Mouse (Mus musculus): ENCODE data around the gene Sox6. TPM values are rescaled to one million over a fixed set of nuclear protein-coding genes. Genes with fewer than 3 reads are reported as not detected.

Sox6 gene
- total RNA-seq, 4 experiments from 2014 or later: 10.8 to 17.3 (median 12.6) TPM

DNA sequence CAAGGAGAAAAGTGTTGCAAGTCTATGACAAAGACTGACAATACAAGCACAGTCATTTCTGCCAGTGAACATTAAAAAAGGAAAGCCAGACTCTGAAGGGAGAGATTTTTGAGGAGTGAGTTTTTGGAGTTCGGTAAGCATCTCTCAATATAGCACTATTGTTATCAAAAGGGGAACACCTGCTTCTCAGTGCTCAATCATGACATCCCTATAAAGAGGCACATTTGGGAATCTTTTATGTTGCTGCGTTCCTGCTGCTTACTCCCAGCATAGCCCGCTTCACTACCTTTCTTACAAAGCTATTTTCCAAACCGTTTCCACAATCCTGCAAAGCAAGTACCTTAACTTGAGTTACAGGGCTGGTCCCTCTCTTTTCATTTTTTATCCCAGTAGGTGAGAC is 488.9 kb downstream of the Sox6 start:
- DNase-seq: no peak

DNA sequence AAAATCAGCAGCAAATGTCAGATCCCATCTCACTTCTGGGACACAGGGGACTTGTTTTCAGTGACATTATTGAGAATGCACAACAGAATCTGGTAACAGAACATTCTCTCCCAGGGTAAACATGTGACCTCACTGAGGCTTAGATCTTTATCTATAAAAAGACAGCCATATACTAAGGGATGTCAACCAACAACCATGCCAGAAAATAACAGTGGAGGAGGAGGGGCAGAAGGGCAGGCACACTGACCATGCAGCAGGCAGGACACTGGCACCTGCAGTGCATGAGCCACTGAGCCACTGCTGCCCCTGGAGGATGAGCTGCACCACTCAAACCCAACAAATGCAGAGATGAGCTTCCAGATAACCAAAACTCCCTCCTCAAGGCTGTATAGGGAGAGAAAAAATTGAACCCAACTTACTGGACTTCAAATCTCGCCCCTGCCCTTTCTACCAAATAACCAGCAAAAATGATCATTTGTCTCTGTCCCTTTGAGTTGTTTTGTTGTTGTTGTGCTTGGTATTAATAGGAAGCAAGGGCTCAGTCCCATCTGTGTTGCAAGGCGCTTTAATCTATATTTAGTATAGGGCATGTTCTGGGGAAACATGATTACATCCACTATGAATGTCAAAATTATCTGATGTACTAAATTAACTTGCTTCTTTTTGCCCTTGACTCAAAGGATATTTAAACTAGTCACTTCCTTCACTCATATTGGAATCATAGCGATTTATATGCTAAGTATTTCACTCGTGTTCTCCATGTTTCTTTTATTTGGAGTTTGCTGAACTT is 492.8 kb downstream of the Sox6 start:
- DNase-seq: no peak

DNA sequence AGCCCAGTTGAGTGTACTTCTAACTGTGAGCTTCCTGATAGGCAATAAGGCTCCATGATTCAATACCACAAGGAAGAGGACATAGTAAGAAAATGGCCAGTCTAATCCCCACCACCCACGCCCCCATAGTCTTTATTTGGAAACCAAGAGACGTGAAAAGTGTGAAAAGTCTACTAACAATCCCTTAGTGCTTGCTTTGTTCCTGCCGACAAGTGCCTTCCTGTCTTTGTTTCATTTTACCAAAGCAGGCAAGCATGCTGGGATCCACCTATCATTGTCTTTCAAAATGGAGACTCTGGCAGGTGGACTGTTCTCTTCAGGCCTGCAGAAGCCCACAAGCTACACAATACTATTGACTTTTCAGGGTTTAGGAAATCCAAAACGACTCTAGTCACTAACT is 495.0 kb downstream of the Sox6 start:
- DNase-seq: no peak

DNA sequence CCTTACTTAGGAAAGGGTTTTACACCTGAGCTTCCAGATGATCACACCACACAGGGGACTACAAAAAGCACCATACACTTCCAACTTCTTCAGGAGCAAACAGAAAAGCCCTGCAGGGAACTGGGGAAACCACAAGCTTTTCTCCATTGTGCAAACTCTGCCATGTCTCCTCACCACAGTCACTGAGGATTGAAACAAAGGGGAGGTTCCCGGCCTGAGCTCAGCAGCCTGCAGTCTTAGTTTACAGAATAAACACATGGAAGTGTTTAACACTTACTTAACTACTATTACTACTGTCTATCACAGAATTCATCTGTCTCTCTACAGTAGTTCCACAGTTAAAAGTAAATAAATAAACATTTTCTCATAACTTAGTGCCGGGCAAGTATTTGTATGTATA is 498.3 kb downstream of the Sox6 start:
- DNase-seq: no peak

DNA sequence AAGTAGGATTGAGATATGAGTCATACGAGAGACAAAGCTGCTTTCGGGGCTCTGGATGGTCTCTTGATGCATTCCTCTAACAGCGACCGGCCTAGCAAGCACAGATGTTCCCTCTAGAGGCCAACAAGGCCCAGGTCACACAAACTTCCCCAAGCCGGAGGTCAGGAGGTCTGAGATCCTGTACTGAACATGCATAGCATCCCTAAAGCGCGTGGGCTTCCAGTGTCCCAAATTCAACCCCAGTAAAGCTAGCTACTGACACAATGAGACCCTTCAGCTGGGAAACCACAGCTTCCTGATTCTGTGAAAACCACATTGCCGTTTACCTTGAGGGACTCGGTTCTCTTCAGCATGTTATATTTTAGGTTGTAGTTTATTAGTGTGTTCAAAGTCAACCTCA is 499.6 kb downstream of the Sox6 start:
- no peak for DNase-seq

DNA sequence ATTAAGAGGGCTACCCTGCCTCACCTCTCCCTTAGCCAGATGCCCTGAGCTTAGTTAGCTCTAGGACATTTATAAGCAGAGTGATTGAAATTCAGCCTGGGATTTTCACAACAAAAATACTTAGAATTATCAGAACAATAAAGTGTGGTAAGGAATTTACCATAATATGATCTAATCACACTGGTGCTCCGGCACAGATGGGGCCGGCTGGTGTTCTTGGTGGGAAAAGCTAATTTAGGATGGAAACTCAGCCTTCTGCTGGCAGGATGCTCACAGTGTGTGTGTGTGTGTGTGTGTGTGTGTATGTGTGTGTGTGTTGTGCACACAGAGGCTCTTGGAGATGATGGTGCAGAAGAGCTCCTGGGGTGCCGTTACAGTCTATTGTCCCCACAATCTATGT is 501.0 kb downstream of the Sox6 start:
- DNase-seq: no peak

DNA sequence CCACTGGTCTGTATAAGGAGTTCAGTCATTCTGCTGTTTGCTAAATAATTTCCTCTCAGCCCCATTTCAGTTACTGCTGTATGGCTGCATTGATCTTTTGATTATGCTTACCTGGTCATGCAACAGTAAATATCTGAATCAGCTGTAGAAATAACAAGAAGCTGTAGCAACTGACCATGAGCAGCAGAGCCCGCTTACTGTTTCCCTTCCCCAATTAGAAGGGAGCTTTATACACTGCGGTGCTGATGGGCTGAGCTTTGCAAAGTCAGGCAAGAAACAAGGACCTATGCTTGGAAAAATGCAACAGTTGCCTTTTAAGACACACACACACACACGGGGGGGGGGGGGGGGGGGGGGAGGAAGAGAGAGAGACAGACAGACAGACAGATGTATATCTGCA is 502.1 kb downstream of the Sox6 start:
- no peak for DNase-seq

DNA sequence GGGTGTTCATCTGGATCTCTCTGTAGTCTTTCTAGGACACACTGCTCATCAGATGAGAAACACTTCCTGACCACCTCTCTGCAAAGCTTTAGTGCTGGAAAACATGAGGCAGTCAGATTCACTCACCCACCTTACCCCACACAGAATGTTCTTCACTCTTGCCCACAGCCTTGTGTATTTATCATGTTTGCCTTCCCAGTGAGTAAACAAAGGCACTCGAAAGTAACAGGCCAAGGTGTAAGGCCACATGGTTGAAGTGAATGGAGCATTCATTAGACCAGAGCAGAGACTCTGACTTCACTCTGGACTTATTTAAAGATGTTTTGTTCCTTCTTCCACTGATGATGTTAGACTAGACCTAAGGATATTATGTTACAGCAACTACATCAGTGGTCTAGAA is 506.7 kb downstream of the Sox6 start:
- DNase-seq: no peak

DNA sequence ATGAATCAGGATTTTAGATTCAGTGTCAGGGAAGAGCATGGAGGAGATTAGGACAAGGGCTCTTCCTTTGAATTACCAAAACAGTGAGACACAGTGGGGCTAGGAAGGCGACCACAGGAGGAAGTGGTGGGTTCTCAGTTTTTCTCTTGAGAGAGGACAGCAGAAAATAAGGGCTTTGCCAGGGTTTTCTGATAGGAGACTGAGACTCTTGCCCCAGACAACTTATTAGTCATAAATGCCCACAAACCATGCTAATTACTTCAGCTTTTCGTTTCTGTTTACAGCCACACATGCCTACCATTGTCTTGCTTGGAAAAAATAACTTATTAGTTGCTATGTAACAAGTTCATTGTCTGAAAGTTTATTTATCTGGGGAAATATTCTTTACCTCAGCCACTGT is 507.4 kb downstream of the Sox6 start:
- DNase-seq: no peak

DNA sequence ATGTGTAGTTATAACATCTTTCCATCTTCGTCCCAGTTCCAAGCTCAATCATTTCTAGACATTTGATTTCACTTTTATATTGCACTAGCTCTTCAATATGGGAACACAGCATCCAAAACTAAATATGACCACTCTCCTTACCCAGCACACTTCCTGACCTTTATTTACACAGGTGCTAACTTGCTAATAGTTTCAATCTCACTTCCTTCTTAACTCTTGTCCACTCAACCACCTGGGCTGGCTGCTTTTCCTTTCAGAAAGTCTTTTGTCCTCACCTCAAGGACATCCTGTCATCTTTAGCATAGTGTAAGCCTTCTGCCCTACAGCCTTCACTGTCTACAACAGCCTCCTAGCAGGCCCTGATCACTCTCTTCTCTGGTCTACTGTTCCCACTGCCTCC is 520.9 kb downstream of the Sox6 start:
- no peak for DNase-seq

DNA sequence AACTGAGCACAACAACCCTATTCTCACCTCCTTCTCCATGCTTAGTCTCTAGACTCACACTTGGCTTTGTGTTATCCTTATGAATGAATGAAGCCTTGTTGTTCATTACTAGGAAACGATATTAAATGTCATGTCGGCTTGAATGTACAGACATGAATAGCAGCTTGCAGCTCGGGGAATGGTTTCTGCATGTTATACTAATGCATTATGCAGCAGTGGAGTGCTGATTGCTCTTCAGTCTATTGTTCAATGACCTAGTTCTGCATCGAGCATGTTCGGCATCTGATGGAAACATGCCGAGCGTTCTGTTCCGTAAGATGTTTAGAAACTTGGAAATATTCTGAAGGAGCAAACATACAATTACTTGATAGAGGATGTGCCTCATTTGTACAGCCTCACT is 524.9 kb downstream of the Sox6 start:
- DNase-seq: no peak

DNA sequence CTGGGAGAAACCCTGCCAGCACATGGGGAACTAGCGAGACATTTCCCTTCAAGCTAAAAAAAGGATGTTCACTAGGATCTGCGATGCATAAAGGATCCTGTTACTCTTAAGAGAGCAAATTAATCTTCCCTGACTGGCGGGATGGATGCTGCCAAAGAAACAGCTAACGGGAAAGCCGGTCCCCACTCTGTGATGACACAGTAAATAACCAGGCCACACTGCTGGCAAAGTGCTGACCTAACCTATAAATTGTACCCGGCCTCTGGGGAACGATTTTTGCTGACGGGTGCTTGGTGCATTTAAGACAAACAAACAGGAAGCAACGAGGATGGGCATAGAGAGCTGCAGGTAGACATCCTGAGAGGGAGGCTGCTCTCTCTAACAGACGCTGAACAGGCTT is 526.8 kb downstream of the Sox6 start:
- DNase-seq: no peak

DNA sequence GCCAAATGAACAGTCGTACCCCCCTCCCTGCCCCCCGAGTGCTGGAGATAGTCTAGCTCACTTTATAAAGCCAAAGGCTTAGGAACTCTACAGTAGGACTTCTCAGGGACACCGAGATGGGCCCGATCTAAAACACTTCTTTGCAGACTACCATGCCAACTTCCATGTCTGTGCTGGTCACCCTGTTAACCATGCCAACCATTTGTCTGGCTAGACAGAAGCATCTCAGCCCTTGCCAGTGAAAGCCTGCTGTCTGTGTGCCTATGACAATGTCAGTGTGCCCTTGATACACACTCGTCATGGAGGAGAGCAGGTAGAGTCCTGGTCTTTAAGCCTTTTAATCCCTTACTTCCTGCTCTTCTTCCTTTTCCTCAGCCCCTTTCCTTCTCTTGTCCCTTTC is 527.5 kb downstream of the Sox6 start:
- no peak for DNase-seq

DNA sequence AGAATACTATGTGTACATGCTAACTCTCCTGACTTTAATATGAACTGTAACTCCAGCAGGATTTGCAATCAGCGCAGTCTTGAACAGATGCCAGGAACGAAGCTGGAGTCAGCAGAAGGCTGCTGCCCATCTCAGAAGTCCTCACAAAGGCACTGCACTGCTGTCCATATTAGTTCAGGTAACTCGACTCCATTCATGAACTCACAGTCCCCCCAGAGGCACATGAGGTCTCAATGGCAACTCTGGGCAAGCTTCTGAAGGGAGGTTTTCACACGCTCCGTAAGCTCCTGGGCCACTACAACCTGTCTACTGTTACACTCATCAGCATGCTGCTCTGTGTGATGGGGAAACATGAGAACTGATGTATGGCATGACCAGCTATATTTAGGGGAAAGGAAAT is 528.6 kb downstream of the Sox6 start:
- no peak for DNase-seq

DNA sequence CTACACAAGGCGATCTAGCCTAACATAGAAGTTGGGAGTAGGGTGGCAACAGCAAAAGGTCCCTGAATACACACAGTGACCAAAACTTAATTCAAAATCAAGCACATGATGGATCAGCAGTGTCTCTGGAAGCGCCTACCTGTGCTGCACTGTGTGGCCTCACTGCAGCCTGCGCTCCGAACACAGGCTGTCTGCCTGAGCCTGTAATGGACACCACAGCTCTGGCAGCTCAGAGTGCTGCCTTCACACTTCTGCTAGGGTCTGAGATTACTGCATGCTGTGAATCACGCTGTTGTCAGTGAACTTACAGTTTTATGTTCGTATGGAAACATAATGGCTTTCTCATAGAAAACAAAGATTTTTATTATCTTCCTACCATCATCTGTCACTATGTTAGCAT is 532.2 kb downstream of the Sox6 start:
- DNase-seq: no peak

DNA sequence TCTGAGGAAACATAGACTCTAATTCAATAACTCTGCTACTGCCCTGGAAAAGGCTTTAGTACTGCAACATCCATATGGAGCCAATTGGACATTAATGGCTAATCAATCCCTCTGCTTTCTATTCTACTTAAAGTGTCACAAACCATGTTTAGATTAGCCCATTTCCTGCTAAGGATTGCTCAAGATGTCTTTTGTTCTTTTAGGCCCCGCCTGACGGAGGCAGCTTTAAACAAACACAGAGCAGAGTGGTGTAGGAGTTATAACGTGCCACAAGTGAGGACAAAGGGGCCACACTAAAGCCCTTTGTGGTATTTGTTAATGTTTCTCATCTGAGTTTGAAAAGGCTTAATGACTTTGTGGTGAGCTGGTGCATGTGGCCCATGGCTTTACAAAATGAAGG is 537.1 kb downstream of the Sox6 start:
- DNase-seq: no peak

DNA sequence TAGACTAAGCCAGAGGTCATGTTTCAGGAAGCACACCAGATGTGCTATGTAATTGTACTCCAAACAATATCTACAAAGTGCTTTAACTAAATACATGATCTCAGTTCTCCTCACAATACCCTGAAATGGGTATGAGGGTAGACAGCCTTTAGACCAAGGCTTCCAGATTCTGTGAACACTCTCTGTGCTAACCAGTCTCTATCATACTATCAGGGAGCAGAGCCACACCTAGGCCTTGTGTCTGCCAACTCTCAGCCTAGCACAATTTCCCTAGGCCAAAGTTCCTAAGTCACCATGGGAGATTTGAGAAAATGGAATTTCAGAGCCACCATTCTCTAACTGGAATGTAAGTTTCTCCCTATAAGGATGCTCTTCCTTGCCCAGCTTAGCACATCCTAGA is 537.8 kb downstream of the Sox6 start:
- no peak for DNase-seq

DNA sequence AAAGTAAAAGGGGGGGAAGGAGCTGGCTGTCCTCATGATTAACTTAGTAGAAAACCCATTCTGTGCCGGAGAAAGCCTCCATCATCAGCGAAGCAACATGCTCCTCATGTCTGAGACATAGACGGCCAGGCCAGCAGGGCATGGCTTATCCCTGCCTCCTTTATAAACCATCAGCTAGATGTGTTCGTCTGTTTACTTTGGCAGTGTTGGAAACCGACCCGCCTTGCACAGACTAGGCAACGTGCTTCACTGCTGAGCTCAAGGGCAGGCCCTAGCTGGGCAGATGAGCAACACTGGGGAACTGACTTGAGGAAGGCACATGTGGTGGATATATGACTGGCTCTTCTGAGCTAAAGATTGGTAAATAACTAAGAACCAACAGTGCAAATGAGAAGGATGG is 538.4 kb downstream of the Sox6 start:
- DNase-seq: peak; percentile 29

DNA sequence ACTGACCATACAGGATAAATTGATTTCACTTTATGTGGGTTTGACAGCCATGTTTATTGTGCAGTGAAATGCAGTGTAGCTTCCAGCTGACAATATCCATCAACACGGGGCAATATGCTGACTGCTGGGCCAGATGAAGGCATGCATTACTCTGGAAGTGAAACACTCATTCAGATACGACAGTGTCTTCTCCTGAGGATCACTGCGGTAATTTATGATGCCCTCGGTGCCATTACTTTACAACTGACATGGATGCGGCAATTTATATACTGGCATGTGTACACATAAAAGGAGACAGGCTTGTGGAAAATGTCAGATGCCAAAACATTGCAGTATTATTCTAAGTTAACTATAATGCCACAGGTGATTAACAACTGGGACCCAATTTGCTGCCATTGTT is 546.9 kb downstream of the Sox6 start:
- no peak for DNase-seq

DNA sequence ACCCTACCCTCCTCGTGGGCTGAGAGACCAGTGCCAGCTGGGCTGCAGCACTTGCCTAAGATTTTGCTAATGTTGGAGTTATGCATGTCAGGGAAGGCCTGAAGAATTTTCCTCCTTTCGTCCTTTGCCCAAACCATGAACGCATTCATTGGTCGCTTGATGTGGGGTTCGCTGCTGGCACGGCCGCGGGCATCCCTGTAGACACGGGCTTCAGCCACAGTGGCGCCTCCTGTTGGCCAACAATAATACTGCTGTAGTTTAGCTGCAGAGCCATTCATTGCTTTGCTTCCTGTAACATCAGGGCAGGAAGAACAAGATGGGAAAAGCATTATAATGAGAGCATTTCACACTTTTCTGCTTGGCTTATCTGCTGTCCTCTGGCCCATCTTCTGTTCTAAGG is 549.0 kb downstream of the Sox6 start:
- DNase-seq: no peak

DNA sequence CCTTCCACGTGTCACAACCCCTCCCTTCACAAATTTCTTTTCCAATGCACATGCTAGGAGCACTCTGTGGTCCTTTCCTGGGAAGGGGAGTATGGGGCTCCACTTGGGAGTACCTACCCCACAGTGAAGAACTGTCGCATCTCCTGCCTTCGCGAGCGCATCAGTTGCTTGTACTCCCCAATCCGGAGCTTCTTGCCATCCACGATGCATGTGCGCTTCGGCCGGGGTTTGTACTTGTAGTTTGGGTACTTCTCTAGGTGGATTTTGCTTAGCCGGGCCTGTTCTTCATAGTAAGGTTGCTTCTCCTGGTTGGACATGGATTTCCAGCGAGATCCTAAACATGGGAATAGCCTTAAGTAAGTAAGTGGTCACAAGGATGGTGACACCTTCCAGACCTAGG is 552.2 kb downstream of the Sox6 start:
- no peak for DNase-seq

DNA sequence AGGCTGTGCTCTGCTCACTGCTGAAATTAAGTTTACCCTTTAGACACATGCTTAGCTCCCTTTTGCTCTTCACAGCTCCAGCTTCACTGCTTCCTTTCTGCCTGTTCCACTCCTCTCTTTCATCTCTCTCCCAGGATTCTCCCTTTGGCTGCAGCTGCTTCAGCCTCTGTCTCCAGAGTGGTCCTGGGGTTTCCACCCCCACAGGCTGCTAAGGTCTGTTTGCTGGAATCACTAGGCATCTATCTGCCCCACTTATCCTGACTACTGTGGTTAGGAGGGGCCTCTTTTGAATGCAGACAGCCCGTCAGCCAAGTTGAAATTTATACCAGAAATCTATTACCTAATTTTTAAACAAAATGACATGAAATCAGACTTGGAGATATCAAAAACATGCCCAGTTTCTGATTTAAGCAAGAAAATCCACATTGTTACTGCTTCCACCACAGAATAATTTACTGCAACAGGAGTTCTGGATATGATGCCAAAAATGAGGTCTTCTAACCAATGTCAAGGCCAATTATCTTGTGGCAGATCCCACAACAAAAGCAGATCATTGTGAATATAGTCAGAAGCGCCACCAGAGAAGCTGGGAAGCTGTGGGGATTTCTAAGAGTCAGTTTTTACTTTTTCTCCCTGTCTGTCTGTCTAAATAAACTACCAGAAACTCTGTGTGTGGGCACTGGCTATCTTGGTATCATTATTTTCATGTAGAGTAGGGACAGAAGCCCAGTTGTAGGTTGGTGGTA is 552.8 kb downstream of the Sox6 start:
- no peak for DNase-seq

DNA sequence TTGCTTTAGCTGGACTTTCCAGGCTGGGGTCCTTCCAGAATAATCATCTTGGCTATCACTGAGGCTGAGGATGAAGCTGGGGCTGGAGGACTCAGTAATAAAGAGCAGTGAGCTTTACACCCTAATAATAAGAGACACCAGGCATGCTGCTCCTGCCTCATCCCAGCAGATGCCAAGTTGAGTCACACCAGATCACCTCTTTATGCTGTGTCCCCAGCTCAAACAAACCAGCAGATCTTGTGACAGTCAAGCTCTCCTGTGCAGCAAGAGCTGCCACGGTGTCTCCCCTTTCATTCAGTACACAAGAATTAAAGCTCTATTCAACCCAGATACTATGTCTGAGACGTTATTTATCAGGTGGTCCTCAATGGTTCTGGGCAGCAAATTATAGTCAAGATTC is 560.8 kb downstream of the Sox6 start:
- no peak for DNase-seq

DNA sequence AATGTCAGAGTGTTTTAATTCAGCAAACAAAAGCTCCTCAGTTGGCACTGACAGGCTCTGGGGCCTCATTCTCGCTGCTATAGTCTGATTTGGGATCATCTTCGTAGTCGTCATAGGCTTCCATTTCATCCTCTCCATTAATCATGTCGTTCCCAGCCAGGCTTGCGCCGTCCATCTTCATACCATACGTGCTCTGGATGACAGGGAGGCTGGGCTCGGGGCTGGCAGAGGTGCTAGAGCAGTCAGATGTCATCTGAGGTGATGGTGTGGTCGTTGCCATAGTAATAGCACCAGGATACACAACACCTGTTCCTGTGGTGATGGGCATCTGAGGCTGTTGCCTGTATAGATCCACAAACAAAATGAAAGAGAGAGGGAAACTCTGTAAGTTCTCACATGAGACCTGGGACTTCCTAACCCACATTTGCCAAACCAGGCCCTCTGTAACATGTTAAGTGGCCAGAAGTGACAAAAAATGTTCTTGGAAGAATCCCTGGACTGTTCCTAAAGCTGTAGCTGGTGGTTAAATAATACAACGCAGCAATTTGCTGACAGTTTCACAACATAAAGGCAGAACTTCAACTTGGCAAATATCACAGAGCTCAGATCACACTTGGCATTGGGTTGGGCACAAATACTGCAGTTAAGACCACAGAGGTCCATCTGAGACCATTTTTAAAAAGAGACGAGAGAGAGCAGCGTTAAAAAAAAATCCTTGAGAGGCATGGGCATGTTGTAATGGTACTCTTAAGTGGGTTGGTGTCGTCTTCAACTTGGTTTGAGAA is 561.5 kb downstream of the Sox6 start:
- DNase-seq: no peak
